Mouse (Mus musculus): ENCODE data around the gene Mat2b. TPM values are rescaled to one million over a fixed set of nuclear protein-coding genes. Genes with fewer than 3 reads are reported as not detected.

Mat2b gene
- polyA plus RNA-seq (2014; fragmentation: Illumina TruSeq; extraction: RNeasy Lipid Tissue Mini Kit (QIAGEN cat#74804); ENCODE audit: low read depth, low replicate concordance) = 217 TPM

GRCm38 (mm10) chr11:40695103-40695502, at the start of gene Mat2b:
Gene Mat2b, minus strand, starts transcription at chr11:40695203.

GRCm38 (mm10) chr11:40733339-40734174, 38.6 kb upstream of the Mat2b start, which contains the start of the genes Hmmr and Nudcd2:
Gene Hmmr, minus strand, starts transcription at chr11:40733422.
Gene Nudcd2, plus strand, starts transcription at chr11:40733667.

Other genes with a start within 250 kb of the Mat2b start
- 21.7 TPM for gene Hmmr, start 38.2 kb upstream of the Mat2b start, polyA plus RNA-seq (2014; fragmentation: Illumina TruSeq; extraction: RNeasy Lipid Tissue Mini Kit (QIAGEN cat#74804); ENCODE audit: low read depth, low replicate concordance)
- 97.3 TPM for gene Nudcd2, start 38.5 kb upstream of the Mat2b start, polyA plus RNA-seq (2014; fragmentation: Illumina TruSeq; extraction: RNeasy Lipid Tissue Mini Kit (QIAGEN cat#74804); ENCODE audit: low read depth, low replicate concordance)
- 281 TPM for gene Ccng1, start 60.1 kb upstream of the Mat2b start, polyA plus RNA-seq (2014; fragmentation: Illumina TruSeq; extraction: RNeasy Lipid Tissue Mini Kit (QIAGEN cat#74804); ENCODE audit: low read depth, low replicate concordance)